Mouse (Mus musculus): ENCODE measurements at regions not wholly inside any gene's neighbourhood (a gene's known extent, or its start where the extent isn't known, plus 50 kb on each side); places are given as distances from the start of the nearest gene placed in this dataset.
A peak's percentile ranks its signal among the peaks of the same experiment; 100 is the strongest.

GRCm38 (mm10) chr14:120660321-120660781 lies 182.1 kb downstream of the Rap2a start:
- Histone ChIP-seq H3K4me1 (ENCODE audit: control insufficient read depth, insufficient read depth, low read length) (no peaks in the 10 kb centered on the region), H3K36me3 (ENCODE audit: control insufficient read depth, insufficient read depth, low read length) (no peaks in the 10 kb centered on the region), H3K27me3 (ENCODE audit: control insufficient read depth, insufficient read depth, low read length) (no peaks in the 10 kb centered on the region), H3K4me3 (replicated peaks; ENCODE audit: low read length) (no peak overlapping the region), H3K4me2 (replicated peaks; ENCODE audit: low read depth, low read length, severe bottlenecking) (no peak overlapping the region), H3K9ac (ENCODE audit: low read depth, low read length, severe bottlenecking) (no peak overlapping the region), H3K9me3 (ENCODE audit: control insufficient read depth, low read length) (no peaks in the 10 kb centered on the region), H3K27ac (replicated peaks; ENCODE audit: low read depth, low read length) (no peak overlapping the region)
- WGBS: 59% methylated on average over 6 of the region's 6 CpGs
- TF ChIP-seq POLR2A (IDR thresholded peaks at IDR 0.05; ENCODE audit: borderline replicate concordance, extremely low read depth, insufficient read depth, insufficient read length): no peak
- DNase-seq (ENCODE audit: low spot score): peak; percentile 17
- ATAC-seq (ENCODE audit: low FRiP score, low read depth): no peak

DNA sequence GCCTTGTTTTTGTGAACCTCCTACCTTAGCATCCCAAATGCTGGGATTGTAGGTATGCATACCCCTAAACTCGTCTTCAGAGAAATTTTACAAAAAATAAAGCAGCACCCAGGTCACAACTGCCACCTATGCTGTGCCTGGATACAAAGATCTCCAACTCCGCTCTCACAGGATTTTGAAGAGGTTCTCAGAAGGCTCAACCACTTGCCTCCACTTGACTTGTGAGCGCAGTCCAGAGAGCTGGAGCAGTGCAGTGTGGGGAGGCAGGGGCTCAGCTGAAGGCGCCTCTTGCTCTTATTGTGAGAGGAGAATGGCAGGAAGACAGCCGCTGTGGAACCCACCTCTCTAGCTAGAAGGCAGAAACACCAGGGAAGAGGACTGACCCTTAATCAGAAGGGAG lies 182.9 kb downstream of the Rap2a start:
- 78% methylated on average over 5 of the region's 5 CpGs for WGBS
- ATAC-seq (ENCODE audit: low FRiP score, low read depth): no peak
- no peak for TF ChIP-seq POLR2A (IDR thresholded peaks at IDR 0.05; ENCODE audit: borderline replicate concordance, extremely low read depth, insufficient read depth, insufficient read length)

DNA sequence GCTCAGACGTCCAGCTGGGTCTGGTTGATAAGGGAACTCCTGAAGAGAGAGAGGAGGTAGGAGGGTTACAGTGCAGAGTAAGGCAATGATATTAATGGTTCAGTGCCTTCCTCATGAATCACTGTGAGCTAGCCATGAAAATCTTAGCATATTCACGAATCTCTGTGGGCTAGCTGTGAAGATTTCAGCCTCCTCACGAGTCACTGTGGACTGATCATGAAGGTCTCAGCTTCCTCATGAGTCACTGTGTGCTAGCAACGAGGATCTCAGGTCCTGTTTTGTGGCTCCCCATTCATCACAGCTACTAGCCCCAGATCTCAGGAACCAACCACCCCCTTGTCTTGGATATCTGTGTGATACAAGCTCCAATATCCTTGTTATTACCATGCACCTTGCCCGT lies 191.4 kb downstream of the Rap2a start:
- ATAC-seq (ENCODE audit: low FRiP score, low read depth): no peak
- DNase-seq (ENCODE audit: low spot score): no peak
- Histone ChIP-seq H3K9ac (ENCODE audit: low read depth, low read length, severe bottlenecking) (no peak overlapping the region), H3K27ac (replicated peaks; ENCODE audit: low read depth, low read length) (no peak overlapping the region), H3K4me3 (replicated peaks; ENCODE audit: low read length) (no peak overlapping the region), H3K4me1 (ENCODE audit: control insufficient read depth, insufficient read depth, low read length) (no peaks in the 10 kb centered on the region), H3K9me3 (ENCODE audit: control insufficient read depth, low read length) (no peaks in the 10 kb centered on the region), H3K4me2 (replicated peaks; ENCODE audit: low read depth, low read length, severe bottlenecking) (no peak overlapping the region), H3K36me3 (ENCODE audit: control insufficient read depth, insufficient read depth, low read length) (no peaks in the 10 kb centered on the region), H3K27me3 (ENCODE audit: control insufficient read depth, insufficient read depth, low read length) (no peaks in the 10 kb centered on the region)
- WGBS: 77% methylated on average over 5 of the region's 5 CpGs
- TF ChIP-seq POLR2A (IDR thresholded peaks at IDR 0.05; ENCODE audit: borderline replicate concordance, extremely low read depth, insufficient read depth, insufficient read length): no peak

More for the DNA sequence above, 182.9 kb downstream of the Rap2a start:
- Histone ChIP-seq H3K4me2 (replicated peaks; ENCODE audit: low read depth, low read length, severe bottlenecking) (no peak overlapping the region), H3K4me3 (replicated peaks; ENCODE audit: low read length) (no peak overlapping the region), H3K36me3 (ENCODE audit: control insufficient read depth, insufficient read depth, low read length) (no peaks in the 10 kb centered on the region), H3K27me3 (ENCODE audit: control insufficient read depth, insufficient read depth, low read length) (no peaks in the 10 kb centered on the region), H3K9ac (ENCODE audit: low read depth, low read length, severe bottlenecking) (no peak overlapping the region), H3K9me3 (ENCODE audit: control insufficient read depth, low read length) (no peaks in the 10 kb centered on the region), H3K27ac (replicated peaks; ENCODE audit: low read depth, low read length) (no peak overlapping the region), H3K4me1 (ENCODE audit: control insufficient read depth, insufficient read depth, low read length) (no peaks in the 10 kb centered on the region)
- no peak for DNase-seq (ENCODE audit: low spot score)

- ATAC-seq (ENCODE audit: low FRiP score, low read depth): no peak
- no peak for DNase-seq (ENCODE audit: low spot score)
- no peaks in the 10 kb centered on the region for H3K27me3 ChIP-seq (ENCODE audit: control insufficient read depth, insufficient read depth, low read length)
- H3K9me3 ChIP-seq (ENCODE audit: control insufficient read depth, low read length): no peaks in the 10 kb centered on the region
- H3K4me3 ChIP-seq (replicated peaks; ENCODE audit: low read length): no peak overlapping the region
- 87% methylated on average over 2 of the region's 2 CpGs for WGBS
- no peak overlapping the region for H3K9ac ChIP-seq (ENCODE audit: low read depth, low read length, severe bottlenecking)
- no peak overlapping the region for H3K27ac ChIP-seq (replicated peaks; ENCODE audit: low read depth, low read length)
- no peak for TF ChIP-seq POLR2A (IDR thresholded peaks at IDR 0.05; ENCODE audit: borderline replicate concordance, extremely low read depth, insufficient read depth, insufficient read length)
- H3K36me3 ChIP-seq (ENCODE audit: control insufficient read depth, insufficient read depth, low read length): no peaks in the 10 kb centered on the region
- no peaks in the 10 kb centered on the region for H3K4me1 ChIP-seq (ENCODE audit: control insufficient read depth, insufficient read depth, low read length)
- H3K4me2 ChIP-seq (replicated peaks; ENCODE audit: low read depth, low read length, severe bottlenecking): no peak overlapping the region
Observed at GRCm38 (mm10) chr14:120675752-120676151, 197.5 kb downstream of the Rap2a start.

DNA sequence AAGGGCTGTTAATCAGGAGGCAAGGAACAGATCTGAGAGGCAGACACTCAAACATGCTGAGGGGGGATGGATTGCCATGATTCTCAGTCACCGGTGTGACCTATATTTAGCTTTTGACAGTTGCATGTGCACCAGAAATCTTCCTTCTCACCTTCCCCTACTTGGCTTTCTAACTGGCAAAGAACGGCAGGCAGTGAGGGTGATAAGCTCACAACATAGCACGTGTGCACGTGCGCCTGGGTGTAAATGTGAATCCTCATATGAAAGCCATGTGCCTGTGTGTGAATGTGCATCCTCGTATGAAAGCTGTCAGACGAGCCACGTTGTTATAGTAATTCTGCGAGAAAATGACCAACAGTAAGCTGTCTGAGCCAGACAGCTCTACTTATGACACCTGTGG lies 200.3 kb downstream of the Rap2a start:
- WGBS: 82% methylated on average over 9 of the region's 9 CpGs
- no peak overlapping the region for H3K9ac ChIP-seq (ENCODE audit: low read depth, low read length, severe bottlenecking)
- H3K36me3 ChIP-seq (ENCODE audit: control insufficient read depth, insufficient read depth, low read length): no peaks in the 10 kb centered on the region

GRCm38 (mm10) chr14:120679072-120679471 lies 200.8 kb downstream of the Rap2a start:
- DNase-seq (ENCODE audit: low spot score): no peak
- Histone ChIP-seq H3K4me1 (ENCODE audit: control insufficient read depth, insufficient read depth, low read length) (no peaks in the 10 kb centered on the region), H3K4me2 (replicated peaks; ENCODE audit: low read depth, low read length, severe bottlenecking) (no peak overlapping the region), H3K27ac (replicated peaks; ENCODE audit: low read depth, low read length) (no peak overlapping the region), H3K27me3 (ENCODE audit: control insufficient read depth, insufficient read depth, low read length) (no peaks in the 10 kb centered on the region), H3K36me3 (ENCODE audit: control insufficient read depth, insufficient read depth, low read length) (no peaks in the 10 kb centered on the region), H3K4me3 (replicated peaks; ENCODE audit: low read length) (no peak overlapping the region), H3K9ac (ENCODE audit: low read depth, low read length, severe bottlenecking) (no peak overlapping the region), H3K9me3 (ENCODE audit: control insufficient read depth, low read length) (no peaks in the 10 kb centered on the region)
- 65% methylated on average over 2 of the region's 2 CpGs for WGBS
- no peak for ATAC-seq (ENCODE audit: low FRiP score, low read depth)
- no peak for TF ChIP-seq POLR2A (IDR thresholded peaks at IDR 0.05; ENCODE audit: borderline replicate concordance, extremely low read depth, insufficient read depth, insufficient read length)

More for the DNA sequence above, 200.3 kb downstream of the Rap2a start:
- H3K4me1 ChIP-seq (ENCODE audit: control insufficient read depth, insufficient read depth, low read length): no peaks in the 10 kb centered on the region
- ATAC-seq (ENCODE audit: low FRiP score, low read depth) (no peak), DNase-seq (ENCODE audit: low spot score) (no peak)
- H3K27ac ChIP-seq (replicated peaks; ENCODE audit: low read depth, low read length): no peak overlapping the region
- no peak overlapping the region for H3K4me2 ChIP-seq (replicated peaks; ENCODE audit: low read depth, low read length, severe bottlenecking)
- no peaks in the 10 kb centered on the region for H3K9me3 ChIP-seq (ENCODE audit: control insufficient read depth, low read length)
- no peaks in the 10 kb centered on the region for H3K27me3 ChIP-seq (ENCODE audit: control insufficient read depth, insufficient read depth, low read length)
- no peak for TF ChIP-seq POLR2A (IDR thresholded peaks at IDR 0.05; ENCODE audit: borderline replicate concordance, extremely low read depth, insufficient read depth, insufficient read length)
- no peak overlapping the region for H3K4me3 ChIP-seq (replicated peaks; ENCODE audit: low read length)
